Mouse (Mus musculus) heart, adult 2 months (tissue): ENCODE measurements around the gene Naaa.

Experiments
- CTCF ChIP-seq: fragments of 200-600 bp; IDR thresholded peaks from 2 replicates; pipeline ENCODE4 v1.8.1; 2022; ENCODE audit warnings: antibody characterized with exemption, mild to moderate bottlenecking, moderate library complexity
- EP300 ChIP-seq: fragments of 200-500 bp; IDR thresholded peaks from 2 replicates; pipeline ENCODE4 v1.6.1; 2011; ENCODE audit warnings: low read depth, low read length, control low read depth; ENCODE audit not compliant: insufficient read depth
- POLR2A ChIP-seq: fragments of 200-500 bp; IDR thresholded peaks from 2 replicates; pipeline ENCODE4 v1.6.1; 2011; ENCODE audit warnings: mild to moderate bottlenecking, low read depth, low read length, control low read depth; ENCODE audit not compliant: insufficient read depth

DNA sequence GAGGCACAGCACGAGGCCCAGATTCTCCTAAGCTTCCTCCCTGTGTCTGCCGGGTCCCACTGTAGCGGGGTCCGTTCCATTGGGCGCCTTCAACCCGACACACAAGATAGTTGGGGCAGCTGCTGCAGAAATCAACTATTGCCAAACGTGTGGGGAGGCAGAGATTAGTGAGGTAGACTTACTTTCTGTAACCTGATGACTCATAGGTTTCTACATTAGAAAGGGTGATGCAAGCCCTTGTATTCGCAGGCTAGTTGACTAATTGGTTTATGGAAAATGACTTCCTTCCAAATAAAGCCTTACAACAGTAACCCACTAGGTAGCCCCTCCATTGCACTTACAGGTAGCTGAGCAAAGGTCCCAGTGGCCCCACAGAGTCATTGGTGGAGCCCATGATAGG, 15.3 kb downstream of the Naaa start:
- no peak for TF ChIP-seq CTCF
- no peak for TF ChIP-seq POLR2A
- no peak for TF ChIP-seq EP300
